Mouse (Mus musculus) erythroblast, adult 5-6 weeks (primary cell): ENCODE data around the gene P4hb. TPM values are rescaled to one million over a fixed set of nuclear protein-coding genes. Genes with fewer than 3 reads are reported as not detected.
A peak's percentile ranks its signal among the peaks of the same experiment; 100 is the strongest.

ENCODE experiments used
- ATAC-seq: replicated peaks from 2 replicates; pipeline ENCODE4 v1.8.0; 2016; ENCODE audit warnings: moderate number of reproducible peaks, mild to moderate bottlenecking, moderate TSS enrichment, inconsistent platforms; ENCODE audit not compliant: poor library complexity, low FRiP score, severe bottlenecking
- total RNA-seq, 2 experiments: library from RNA; stranded (forward) in 1 of 2; stranded (reverse) in 1 of 2; fragments of 150-400 nt in 1 of 2; fragments of 200-764, 138-1000 nt in 1 of 2; gene quantifications; 2 replicates each; pipeline versions ENCODE4 v1.2.3 to v1.2.4; 2015 to 2017; ENCODE audit warnings: low replicate concordance in 2 of 2

P4hb gene
- 108 and 148 TPM in 2 replicates for total RNA-seq (2015; ENCODE audit: low replicate concordance)
- total RNA-seq (2017; ENCODE audit: low replicate concordance), result 136 and 145 TPM in 2 replicates

DNA sequence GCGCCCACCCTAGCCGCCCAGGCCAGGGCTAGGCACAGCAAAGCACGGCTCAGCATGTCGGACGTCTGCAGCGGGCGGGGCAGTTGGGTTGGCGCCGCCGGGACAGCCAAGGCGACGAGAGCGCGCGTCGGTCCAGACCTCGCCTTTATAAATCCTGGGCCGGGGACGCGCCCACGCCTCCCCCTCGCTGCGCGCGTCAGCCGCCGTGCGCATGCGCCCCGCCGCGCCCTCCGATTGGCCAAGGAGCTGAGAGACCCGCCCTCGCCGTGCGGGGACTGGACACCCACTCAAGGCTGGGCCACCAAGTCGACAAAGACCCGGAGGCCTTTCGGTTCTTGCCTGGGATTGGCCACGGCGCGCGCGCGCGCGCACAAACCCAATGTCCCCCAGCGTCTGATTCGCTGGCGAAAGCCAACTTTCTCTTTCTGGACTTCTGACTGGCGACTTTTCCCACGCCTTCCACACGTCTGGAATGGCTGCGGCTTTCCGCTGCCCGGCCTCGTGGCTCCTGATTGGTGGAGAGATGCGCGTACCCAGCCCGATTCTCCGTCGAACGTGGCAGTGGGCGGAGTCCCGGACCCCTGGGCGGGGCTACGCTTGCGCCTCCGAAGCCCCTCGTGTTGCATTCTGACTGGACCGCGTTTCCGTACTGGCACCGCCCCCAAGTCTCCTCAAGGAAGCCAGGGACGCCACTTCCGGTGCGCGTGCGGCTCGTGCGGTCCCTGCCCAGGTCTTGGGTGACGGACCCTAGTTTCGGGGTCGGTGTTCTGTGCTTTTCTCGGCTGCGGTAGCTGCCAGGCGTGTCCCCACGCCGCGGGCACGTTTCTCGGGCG is at the start of gene P4hb:
Gene P4hb (minus strand): TSS at position 502 of the 833 bp plus-strand sequence.
- peak; percentile 87 for ATAC-seq

DNA sequence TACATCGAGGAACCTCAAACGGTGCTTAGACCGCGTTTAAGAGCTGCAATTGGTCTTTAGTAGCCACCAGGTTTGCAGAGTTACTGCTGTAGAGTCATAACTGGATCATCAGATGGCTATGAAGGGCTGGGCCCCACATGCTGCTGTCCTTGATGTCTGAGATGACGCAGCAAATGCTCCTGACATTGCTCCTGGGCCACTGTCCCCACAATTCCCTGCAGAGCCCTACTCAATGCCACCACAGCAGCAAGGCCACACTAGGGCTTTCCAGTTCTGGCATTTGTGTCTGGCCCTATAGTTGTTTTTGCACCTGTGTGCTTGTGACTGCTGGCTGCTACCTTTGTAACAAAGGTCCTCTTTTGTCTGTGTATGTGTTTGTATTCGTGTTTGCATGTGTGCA is 49.8 kb upstream of the P4hb start:
- ATAC-seq, result no peak

DNA sequence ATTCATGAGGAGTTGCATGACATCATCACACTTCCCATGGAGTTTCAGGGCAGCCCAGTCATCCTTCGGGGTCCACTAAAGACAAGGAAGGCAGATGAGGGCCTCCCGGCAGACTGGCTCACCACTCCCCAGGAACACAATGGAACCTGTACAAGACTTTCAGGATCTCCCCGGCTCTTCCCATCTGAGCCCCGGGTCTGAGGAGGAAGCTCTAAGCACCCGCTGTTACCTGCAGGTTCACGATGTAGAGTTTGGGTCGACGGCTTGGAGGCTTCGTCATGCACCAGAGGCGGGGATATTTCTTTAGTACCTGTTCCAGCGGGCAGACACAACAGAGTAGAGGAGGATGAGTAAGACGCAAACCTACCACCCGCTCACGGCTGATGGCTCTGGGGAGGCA is 47.1 kb upstream of the P4hb start:
- no peak for ATAC-seq

DNA sequence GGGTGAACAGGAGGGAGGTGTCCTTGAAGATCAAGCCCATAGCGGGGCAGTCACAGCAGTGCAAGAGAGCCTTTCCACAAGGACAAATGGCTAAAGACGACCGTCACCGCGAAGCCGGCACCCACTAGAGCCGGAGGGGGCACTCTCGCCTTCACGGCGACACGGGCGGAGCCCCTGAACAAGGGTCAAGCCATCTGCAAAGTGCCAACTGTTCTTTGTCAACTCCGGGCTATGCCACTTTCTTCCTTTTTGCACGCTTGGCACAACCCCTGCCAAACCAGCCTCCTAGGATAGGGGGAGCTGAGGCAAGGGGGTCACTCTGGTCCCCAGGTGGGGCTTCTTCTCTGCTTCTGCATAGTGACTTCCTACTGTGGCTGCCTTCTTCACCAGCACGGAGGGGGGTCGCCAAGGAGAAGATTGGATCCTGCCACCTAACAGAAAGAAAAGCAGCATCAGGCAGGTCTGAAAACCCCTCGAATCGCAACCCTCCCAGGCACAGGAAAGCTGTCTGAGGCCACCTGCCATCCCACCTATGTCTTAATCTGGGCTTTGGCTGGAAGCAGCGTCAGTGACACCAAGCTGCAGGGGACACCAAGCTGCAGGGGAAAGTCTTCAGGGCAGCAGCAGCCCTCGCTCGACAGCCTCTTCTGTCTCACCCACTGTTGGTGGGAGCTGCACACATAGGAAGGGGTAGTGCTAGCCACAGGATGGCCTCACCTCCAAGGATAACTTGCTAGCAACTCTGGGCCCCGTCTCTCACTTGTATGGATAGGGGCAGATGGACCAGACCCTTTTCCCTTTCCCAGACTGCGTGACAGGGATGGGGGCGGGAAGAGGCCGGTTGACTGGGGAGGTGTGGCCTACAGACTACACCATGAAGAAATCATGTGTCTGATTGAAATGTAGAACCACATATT is 45.8 kb upstream of the P4hb start:
- no peak for ATAC-seq

DNA sequence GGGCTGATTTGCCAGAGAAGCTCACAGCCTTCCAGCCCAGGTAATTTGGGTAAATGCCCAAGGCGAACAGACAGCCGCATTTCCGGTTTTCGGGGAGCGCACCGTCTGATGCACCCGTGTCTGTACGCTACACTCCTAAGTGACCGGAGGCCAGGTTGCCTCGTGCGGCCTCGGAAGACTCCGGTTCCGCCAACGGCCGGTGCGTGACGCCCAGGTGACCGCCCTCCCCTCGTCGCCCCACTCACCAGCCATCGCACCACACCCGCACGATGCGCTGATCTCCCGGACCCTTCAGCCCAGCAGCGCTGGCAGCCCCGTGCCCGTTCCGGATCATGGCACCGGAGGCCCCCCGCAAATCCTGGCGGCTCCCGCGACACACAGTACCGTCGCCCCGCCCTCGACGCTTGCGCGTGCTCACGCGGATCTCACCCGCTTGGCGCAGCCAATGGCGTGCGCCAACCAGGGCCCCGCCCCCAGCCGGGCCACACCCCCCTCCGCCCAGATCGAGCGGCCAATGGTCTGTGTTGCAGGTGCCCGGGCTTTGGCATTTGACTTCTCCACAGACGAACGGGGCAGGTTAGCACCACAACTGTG is 44.6 kb upstream of the P4hb start, which contains the start of gene Pcyt2:
Gene Pcyt2 (minus strand): TSS at position 418 of the 594 bp plus-strand sequence.
- ATAC-seq, result peak; percentile 93

DNA sequence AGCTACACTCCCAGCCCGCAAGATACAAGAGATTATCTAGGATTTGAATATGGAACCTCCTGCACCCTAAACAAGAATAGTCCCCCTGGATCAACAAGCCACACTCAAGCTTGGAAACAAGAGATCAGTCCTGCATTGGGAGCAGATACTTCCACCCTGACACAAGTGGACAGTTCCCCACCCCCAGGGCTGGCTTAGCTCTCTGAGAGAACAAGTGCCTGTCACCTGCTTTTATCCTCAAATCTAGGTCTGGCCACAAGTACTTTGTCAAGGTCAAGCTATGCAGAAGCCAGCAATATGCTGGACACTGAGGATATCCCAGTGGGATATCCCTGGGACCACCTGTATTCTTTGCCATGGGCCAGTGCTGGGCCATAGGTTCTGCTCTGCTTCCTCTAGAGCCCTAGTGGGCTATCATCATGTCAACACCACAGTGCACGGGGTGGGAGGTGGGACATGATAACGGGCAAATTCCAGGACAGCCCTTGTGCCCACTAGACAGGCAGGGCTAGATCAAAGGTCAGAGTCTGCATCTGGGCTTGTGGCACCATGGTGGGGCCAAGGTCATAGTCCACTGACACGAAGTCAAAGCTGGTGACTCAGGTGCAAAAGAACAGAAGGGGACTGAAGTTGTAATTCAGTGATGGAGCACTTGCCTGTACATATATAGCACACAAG is 43.7 kb upstream of the P4hb start:
- ATAC-seq, result peak; percentile 10; the same call in 1 of the 2 replicates

DNA sequence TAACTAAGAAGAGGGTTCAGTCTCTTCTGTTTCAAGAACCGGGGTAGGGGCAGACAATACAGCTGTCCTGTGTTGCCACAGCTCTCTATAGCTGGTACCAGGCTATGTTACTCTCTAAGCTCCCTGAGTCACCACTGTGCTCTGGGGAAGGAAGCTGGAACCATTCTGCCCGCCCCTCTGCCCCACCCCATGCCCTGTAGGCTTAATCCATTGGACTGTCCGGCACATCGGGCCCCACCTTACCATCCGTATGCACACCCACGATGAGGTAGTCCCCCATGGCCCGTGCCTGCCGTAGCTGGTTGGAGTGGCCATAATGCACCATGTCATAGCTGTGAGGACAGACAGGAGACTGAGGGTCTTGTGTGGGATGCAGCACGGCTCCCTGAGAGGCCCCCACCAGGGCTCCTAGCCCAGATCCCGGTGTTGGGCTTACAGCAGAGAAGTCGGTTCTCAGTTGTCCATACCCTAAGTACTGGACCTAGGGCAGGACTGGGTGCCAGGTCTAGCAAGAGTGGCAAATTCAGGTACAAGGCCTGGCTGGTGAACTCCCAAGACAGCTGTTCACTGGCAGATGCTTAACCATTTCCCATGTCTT is 42.7 kb upstream of the P4hb start:
- ATAC-seq, result no peak

DNA sequence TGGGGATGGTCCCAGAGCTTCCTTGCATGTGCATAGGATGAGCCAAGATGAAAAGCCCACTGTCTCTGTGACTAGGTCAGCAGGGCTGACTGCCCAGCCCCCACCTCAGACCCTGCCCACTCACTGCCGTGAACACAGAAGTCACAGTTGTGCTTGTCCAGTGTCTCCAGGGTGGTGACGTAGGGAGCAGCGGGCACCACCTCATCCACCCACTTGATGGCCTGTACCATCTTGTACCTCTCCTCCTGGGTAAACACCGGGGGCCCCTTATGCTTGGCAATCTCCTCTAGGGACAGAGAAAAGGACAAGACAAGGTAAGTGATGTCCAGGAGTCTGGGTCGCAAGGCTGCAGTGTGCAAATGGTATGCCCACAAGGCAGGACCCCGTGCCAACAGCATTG is 42.1 kb upstream of the P4hb start:
- no peak for ATAC-seq

DNA sequence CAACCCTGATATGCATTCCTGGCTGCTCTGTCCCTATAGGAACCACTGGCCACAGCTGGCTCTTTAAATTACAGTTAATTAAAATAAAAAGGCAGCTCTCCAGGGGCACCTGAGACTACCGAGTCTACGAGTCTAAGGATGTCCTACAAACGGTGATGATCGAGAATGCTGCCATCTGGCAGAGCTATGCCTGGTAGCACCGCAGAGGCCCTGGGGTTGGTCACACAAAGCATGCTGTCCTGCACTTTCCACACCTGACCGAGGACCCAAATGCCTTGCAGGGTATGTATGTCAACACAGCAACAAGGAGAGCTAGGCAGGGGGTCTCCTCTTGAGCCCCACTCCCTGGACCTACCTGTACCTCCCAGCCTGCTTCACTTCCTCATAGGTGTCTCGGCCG is 40.9 kb upstream of the P4hb start:
- no peak for ATAC-seq

DNA sequence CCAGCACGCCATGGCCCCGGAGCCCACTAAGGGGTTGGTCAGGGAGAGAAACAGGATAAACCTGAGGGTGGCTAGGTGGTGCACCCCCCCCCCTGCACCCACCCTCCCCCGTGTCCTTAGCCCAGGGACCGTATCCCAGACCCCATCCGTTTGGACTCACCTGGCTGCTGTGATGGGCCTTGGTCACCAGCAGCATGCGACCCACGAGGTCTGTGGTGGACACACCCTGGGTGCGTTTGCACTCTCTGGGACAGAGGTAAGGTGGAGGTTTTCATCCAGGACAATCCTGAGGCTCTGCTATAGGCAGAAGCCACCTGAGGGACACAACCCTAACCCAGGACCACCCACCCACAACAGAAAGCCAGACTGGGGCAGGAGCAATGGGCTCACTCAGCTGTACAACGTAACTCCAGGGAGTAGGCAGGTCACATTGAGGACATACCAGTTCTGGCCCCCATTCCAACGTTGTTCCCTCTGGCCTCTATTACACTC is 40.5 kb upstream of the P4hb start:
- no peak for ATAC-seq

DNA sequence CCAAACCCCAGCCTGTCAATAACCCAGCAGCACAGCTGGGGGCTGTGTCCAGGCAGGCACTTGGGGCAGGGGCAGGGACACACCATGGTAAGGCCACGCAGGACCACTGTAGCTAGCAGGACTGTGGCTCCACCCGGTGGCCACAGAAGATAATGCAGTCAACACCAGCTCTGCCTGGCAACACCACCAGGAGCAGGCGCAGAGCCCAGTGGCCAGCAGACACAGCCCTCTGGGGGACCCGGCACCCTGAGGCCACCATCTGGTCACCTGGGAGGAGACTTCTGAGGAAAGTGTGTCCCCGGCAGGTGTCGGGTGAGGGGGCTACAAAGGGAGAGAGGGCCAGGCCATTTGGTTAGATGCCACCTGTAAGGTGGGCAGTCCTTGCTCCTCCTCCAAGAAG is 39.7 kb upstream of the P4hb start:
- peak; percentile 73 for ATAC-seq

DNA sequence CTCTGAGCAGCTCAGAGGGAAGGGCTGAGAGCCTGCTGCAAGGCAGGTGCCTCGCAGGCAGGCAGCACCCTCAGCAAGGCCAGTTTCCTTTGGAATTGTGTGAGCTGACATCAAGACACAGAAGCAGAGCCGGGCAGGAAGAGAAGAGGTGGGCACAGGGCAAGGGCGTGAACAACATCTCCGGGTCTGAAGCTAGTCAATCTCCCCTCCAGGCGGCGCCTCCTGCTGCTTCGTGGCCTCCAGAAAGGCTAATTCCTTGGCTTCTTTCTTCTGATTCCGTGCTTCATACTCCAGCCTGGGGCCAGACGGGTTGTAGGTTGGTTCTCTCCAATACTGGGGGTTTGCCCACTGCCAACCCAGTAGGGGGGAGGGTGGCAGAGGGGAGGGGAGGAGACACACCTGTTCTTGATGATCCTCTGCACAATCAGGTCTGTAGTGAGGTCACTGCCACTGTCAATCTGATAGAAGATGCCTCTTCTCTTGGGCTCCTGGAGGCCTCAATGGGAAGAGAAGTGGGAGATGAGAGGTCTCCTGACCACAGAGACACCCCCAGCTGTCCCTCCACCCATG is 37.5 kb upstream of the P4hb start:
- ATAC-seq, result no peak

DNA sequence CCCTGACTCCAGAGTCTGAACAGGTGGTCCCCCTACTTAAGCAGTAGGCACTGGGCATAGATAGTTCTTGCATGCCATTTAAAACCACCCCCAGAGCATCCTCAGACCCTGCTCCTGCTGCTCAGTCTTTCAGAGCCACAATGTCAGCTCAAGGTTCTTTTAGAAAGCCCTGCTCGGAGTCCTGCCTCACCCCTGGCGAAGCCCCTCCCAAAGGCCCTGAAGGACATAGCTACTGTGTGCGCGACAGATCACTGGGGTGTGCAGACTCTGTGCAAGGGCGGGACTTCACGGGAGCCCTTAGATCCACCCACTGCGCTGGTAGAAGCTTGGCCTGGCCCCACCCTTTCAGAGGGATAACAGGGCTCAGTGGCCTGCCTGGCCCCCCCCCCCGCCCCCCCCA is 36.2 kb upstream of the P4hb start:
- ATAC-seq, result no peak

DNA sequence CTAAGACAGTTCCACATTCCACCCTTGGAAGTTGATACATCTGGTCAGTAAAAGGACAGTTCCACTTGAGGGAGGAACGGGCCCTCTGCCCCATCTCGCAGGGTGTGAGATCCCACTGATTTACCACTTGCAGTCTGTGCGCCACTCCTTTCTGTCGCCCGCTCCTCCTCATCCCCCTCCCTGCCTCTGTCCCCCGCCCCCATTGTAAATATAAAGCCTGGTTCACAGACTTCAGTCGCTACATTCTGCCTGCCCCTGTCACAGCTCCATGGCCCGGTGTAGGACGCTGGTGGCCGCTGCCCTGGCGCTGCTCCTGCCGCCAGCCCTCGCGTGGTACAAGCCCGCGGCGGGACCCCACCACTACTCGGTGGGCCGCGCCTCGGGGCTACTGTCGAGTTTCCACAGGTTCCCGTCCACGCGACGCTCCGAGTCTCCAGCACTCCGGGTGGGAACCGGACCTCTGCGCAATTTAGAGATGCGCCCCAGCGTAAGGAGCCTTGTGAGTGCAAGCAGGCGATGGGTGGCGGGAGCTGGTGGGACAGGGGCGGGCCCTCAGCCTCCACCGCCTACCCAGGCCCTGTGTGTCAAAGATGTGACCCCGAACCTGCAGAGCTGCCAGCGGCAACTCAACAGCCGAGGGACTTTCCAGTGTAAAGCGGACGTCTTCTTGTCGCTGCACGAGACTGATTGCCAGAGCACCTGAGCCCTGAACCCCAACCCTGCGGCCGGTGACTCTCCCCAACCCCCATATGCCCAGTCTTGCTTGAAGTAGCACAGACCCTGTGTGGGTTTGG is 35.4 kb upstream of the P4hb start, which contains the start of gene Npb:
Gene Npb (plus strand): TSS at position 237 of the 794 bp plus-strand sequence.
- ATAC-seq, result no peak

DNA sequence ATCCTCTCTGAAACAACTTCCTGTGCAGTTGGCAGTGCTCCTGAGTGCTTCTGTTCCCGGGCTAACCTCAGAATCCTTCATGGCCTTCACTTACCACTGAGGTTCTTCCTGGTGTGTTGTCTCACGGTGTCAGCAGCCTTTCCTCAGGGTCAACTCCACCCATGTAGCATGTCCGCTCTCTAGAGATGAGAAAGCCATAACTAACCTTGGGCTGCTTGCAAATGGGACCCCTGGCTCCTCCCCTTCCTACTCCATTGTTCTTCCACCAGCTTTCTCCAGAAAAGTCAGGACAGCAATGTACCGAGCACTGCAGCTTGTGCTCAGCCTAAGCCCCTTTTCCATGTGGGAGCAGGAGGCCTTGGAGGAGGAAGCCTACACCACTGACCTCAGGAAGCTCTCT is 33.7 kb upstream of the P4hb start:
- ATAC-seq, result no peak

DNA sequence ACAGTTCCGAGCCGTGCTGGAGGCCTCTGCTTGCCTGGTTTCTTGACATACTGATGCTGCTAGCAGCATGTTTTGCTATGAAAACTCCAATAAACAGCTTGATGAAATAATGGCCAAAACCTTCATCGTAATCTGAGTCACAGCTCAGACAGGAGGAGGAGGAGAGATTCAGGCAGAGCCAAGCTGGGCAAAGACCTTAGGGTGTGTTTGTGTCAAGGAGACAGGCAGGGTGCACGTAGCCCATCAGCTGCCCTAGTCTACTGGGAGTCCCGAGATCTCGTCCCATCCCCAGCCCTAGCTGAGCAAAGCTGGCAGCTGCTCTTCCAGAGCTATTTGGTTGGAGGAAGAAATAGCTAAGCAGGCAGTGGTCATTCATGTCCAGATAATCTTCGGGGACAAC is 32.6 kb upstream of the P4hb start:
- ATAC-seq, result no peak

DNA sequence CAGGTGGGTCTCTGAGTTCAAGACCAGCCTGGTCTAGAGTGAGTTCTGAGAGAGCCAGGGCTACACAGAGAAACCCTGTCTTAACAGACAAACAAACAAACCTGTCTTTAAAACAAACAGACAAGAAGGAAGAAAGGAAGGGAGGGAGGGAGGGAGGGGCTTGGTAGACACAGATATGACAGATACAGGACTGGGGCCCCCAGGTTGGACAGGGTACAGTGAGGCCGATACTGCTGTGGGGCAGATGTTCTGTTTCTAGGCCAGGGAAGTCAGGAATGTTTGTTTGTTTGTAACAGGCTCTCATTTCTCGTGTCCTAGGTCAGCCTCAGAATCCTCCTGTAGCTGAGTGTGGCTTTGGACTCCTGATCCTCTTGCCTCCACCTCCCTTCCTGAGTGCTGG is 30.5 kb upstream of the P4hb start:
- no peak for ATAC-seq

DNA sequence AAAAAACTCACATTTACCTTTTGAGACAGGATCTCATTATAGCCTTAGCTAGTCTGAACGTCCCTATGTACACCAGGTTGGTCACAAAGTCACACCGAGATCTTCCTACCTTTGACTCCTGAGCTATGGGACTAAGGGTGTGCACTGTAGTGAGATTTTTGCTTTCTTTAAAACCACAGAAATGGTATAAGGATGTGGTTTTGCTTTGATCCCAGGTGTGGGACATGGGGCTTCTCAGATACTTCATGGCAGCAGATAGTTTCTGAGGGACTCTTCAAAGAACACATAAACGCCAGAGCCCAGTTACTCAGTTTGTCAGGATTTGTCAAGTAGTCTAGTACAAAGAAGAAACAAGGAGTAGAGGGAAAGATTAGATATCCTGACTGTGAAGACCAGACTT is 27.7 kb upstream of the P4hb start:
- no peak for ATAC-seq
